Mouse (Mus musculus): ENCODE results near the gene Olfr834. TPM values are rescaled to one million over a fixed set of nuclear protein-coding genes. Genes with fewer than 3 reads are reported as not detected.

Olfr834 gene
- not detected in 2 replicates for polyA plus RNA-seq (2016; fragmentation: Nextera tagmentation; extraction: Ambion mirVana)

DNA sequence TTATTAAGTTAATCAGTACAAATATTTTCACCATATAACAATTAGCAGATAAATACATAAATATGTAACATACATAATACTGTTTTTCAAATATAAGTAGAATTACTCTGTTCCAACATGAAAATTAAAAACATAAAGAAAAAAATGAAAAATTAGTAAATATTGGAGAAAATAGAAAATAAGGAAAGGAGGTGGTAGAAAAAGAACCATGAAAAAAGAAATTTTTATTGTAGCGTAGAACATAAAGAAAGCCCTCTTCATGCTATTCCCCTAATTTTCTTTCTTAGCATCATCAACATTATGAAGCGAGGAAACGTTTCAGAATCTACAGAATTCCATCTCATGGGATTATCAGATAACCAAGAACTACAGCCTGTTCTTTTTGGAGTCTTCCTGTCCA lies at the start of gene Olfr834:
Olfr834 (plus strand) TSS at position 301 of the 400 bp plus-strand sequence.
- WGBS = 87% methylated on average over 3 of the region's 3 CpGs
- H3K4me3 ChIP-seq = no peak within 1 kb of the TSS
- H3K4me1 ChIP-seq = no peaks in the 10 kb centered on the region
- no peaks in the 10 kb centered on the region for H3K27me3 ChIP-seq (replicated peaks; ENCODE audit: low read depth, poor library complexity, severe bottlenecking)
- H3K36me3 ChIP-seq (replicated peaks) = no peaks in the 10 kb centered on the region
- no peak for DNase-seq (ENCODE audit: low spot score)
- peaks cover 14% of the 10 kb centered on the region; the same call in 1 of the 2 replicates for H3K9me3 ChIP-seq
- H3K27ac ChIP-seq (replicated peaks) = no peak within 1 kb of the TSS

DNA sequence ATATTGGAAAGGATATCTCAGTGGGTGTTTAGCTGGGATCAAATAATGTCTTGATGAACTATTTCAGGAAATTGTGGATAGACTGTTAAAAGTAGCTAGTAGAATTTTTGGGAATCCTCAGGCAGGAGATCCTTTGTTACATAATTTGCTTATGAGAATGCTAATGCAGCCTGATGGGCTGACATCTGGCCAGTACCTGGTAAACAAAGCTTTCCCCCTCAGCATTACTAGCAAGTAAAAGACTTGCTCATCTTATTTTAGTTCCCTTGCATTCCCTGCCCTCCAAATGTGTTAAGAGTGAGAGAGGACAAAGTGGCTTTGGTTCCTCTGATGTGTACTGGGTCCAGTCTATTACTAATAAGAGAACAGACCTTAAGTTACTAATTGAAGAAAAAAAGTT lies 25.8 kb upstream of the Olfr834 start:
- H3K27ac ChIP-seq (replicated peaks) = no peak overlapping the region
- H3K4me3 ChIP-seq = no peak overlapping the region
- no peak for DNase-seq (ENCODE audit: low spot score)
- H3K36me3 ChIP-seq (replicated peaks) = no peaks in the 10 kb centered on the region
- no peaks in the 10 kb centered on the region for H3K4me1 ChIP-seq
- H3K27me3 ChIP-seq (replicated peaks; ENCODE audit: low read depth, poor library complexity, severe bottlenecking) = no peaks in the 10 kb centered on the region
- peaks cover 8% of the 10 kb centered on the region for H3K9me3 ChIP-seq

DNA sequence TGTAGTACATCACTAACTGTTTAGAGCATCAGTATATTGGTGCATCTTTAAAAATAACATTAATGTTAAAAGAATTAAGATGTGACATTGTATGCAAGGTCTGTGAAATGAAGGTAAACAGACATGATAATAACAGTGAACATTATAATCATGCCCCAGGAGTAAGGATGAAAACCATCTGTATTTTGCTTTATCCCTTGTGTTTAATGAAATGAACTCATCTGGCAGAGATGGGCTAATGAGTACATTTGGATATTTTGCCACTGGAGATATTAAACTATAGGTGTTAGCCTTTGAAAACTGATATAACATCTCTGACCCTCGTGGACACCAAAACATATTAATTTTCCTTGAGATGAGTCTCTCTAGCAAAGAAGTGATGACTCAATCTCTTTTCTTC lies 44.6 kb downstream of the Olfr834 start, which contains the start of gene Olfr835:
Olfr835 (plus strand) TSS at position 301 of the 400 bp plus-strand sequence.
- WGBS = 67% methylated on average over 1 of the region's 1 CpGs
- DNase-seq (ENCODE audit: low spot score) = no peak
- H3K36me3 ChIP-seq (replicated peaks) = no peaks in the 10 kb centered on the region
- no peak within 1 kb of the TSS for H3K27ac ChIP-seq (replicated peaks)
- H3K27me3 ChIP-seq (replicated peaks; ENCODE audit: low read depth, poor library complexity, severe bottlenecking) = no peaks in the 10 kb centered on the region
- no peak within 1 kb of the TSS for H3K4me3 ChIP-seq
- H3K4me1 ChIP-seq = no peaks in the 10 kb centered on the region
- H3K9me3 ChIP-seq = peaks cover 14% of the 10 kb centered on the region

Other genes with a start within 250 kb of the Olfr834 start
- not detected in 2 replicates for gene Olfr24, start 224.0 kb upstream of the Olfr834 start, polyA plus RNA-seq (2016; fragmentation: Nextera tagmentation; extraction: Ambion mirVana)
- not detected in 2 replicates for gene Olfr828, start 168.5 kb upstream of the Olfr834 start, polyA plus RNA-seq (2016; fragmentation: Nextera tagmentation; extraction: Ambion mirVana)
- not detected in 2 replicates for gene Olfr829, start 133.1 kb upstream of the Olfr834 start, polyA plus RNA-seq (2016; fragmentation: Nextera tagmentation; extraction: Ambion mirVana)
- gene Olfr830, start 113.3 kb upstream of the Olfr834 start, polyA plus RNA-seq (2016; fragmentation: Nextera tagmentation; extraction: Ambion mirVana) = not detected in 2 replicates
- gene Olfr832, start 50.9 kb upstream of the Olfr834 start, polyA plus RNA-seq (2016; fragmentation: Nextera tagmentation; extraction: Ambion mirVana) = not detected in 2 replicates
- gene Olfr835, start 44.7 kb downstream of the Olfr834 start, polyA plus RNA-seq (2016; fragmentation: Nextera tagmentation; extraction: Ambion mirVana) = not detected in 2 replicates
- not detected in 2 replicates for gene Olfr836, start 132.4 kb downstream of the Olfr834 start, polyA plus RNA-seq (2016; fragmentation: Nextera tagmentation; extraction: Ambion mirVana)
- gene Olfr837, start 148.3 kb downstream of the Olfr834 start, polyA plus RNA-seq (2016; fragmentation: Nextera tagmentation; extraction: Ambion mirVana) = not detected in 2 replicates
- gene Olfr839-ps1, start 189.3 kb downstream of the Olfr834 start, polyA plus RNA-seq (2016; fragmentation: Nextera tagmentation; extraction: Ambion mirVana) = not detected in 2 replicates

Measured in embryonic facial prominence, embryonic 10.5 days (tissue).